Mouse (Mus musculus) heart, postnatal 0 days (tissue): ENCODE data around the gene Col8a1. TPM values are rescaled to one million over a fixed set of nuclear protein-coding genes. Genes with fewer than 3 reads are reported as not detected.

ENCODE experiments used
- ATAC-seq: fragments of 200-750 bp; cut with Nextera tagmentation; 2 replicates; pipeline ENCODE4 v1.8.0; 2017; ENCODE audit warnings: low read depth, moderate number of reproducible peaks, moderate library complexity; ENCODE audit not compliant: insufficient read depth
- DNase-seq: peaks from one replicate; pipeline ENCODE4 v3.0.0-alpha.2; 2016; ENCODE audit warnings: low spot score
- H3K27ac ChIP-seq: fragments of 300-500 bp; sonication (generic); 2 replicates; pipeline ENCODE4 v1.5.1; 2014; ENCODE audit warnings: low read depth, mild to moderate bottlenecking
- H3K27me3 ChIP-seq: fragments of 300-500 bp; sonication (generic); 2 replicates; pipeline ENCODE4 v1.6.1; 2014; ENCODE audit warnings: low read length, mixed read lengths; ENCODE audit not compliant: control insufficient read depth, insufficient read depth
- H3K36me3 ChIP-seq: fragments of 300-500 bp; sonication (generic); replicated peaks from 2 replicates; pipeline ENCODE4 v1.6.1; 2014; ENCODE audit warnings: low read length, mixed read lengths; ENCODE audit not compliant: control insufficient read depth, insufficient read depth
- H3K4me1 ChIP-seq: fragments of 300-500 bp; sonication (generic); 2 replicates; pipeline ENCODE4 v1.6.1; 2014; ENCODE audit warnings: antibody characterized with exemption; ENCODE audit not compliant: control insufficient read depth, insufficient read depth
- H3K4me2 ChIP-seq: fragments of 300-500 bp; sonication (generic); 2 replicates; pipeline ENCODE4 v1.6.1; 2014; ENCODE audit warnings: low read depth, mild to moderate bottlenecking, low read length, moderate library complexity
- H3K4me3 ChIP-seq: fragments of 300-500 bp; sonication (generic); 2 replicates; pipeline ENCODE4 v1.5.1; 2014; ENCODE audit warnings: low read depth, low read length
- H3K9ac ChIP-seq: fragments of 300-500 bp; sonication (generic); replicated peaks from 2 replicates; pipeline ENCODE4 v1.6.1; 2014; ENCODE audit warnings: low read depth, low read length, mixed read lengths
- H3K9me3 ChIP-seq: fragments of 300-500 bp; sonication (generic); replicated peaks from 2 replicates; pipeline ENCODE4 v1.6.1; 2016; ENCODE audit warnings: low read length; ENCODE audit not compliant: control insufficient read depth
- CTCF ChIP-seq: IDR thresholded peaks from 2 replicates; pipeline ENCODE4 v1.5.1; 2016; ENCODE audit warnings: antibody characterized with exemption, control low read depth, low read depth
- EP300 ChIP-seq: IDR thresholded peaks from 2 replicates; pipeline ENCODE4 v1.6.1; 2016; ENCODE audit warnings: antibody characterized with exemption, low read depth
- whole genome bisulfite sequencing: fragments of 180-500 bp; shearing (Covaris S2); extraction: QIAGEN DNeasy Blood & Tissue Kit; methylation state at CpG from one replicate; pipeline ENCODE4 v1.1.7; 2014; 5-methylcytosine and 5-hydroxymethylcytosine counted together
- polyA plus RNA-seq: library from polyadenylated mRNA; unstranded; fragments of >200 nt; fragmentation: Nextera tagmentation; extraction: Ambion mirVana; gene quantifications from 2 replicates; pipeline ENCODE4 v1.2.1, GENCODE M21; 2015
- total RNA-seq: library from RNA; depleted of rRNA; stranded (reverse); fragments of >200 nt; gene quantifications from 2 replicates; pipeline ENCODE4 v1.2.3, GENCODE M21; 2014; ENCODE audit warnings: low replicate concordance; rRNA removed

Col8a1 gene
- total RNA-seq (0.66 and 2.7 TPM in 2 replicates), polyA plus RNA-seq (1.4 and 1.5 TPM in 2 replicates)

- WGBS = 2% methylated on average over 19 of the region's 19 CpGs
- H3K9me3 ChIP-seq = no peaks in the 10 kb centered on the region
- peak within 1 kb of the TSS; percentile 35; the same call in 1 of the 2 replicates for H3K9ac ChIP-seq
- ATAC-seq = no peak
- no peak for DNase-seq
- no peaks in the 10 kb centered on the region for H3K36me3 ChIP-seq
- peak within 1 kb of the TSS; percentile 44 for H3K4me3 ChIP-seq
- peak within 1 kb of the TSS; percentile 75 for H3K4me2 ChIP-seq
- H3K4me1 ChIP-seq = peaks cover 4% of the 10 kb centered on the region; the same call in 1 of the 2 replicates
- H3K27ac ChIP-seq = no peak within 1 kb of the TSS
- H3K27me3 ChIP-seq = no peaks in the 10 kb centered on the region
- no peak for TF ChIP-seq CTCF
- no peak for TF ChIP-seq EP300
Measured at GRCm38 (mm10) chr16:57754526-57755125, at the start of gene Col8a1. Gene Col8a1, minus strand, starts transcription at chr16:57754737.

- 90% methylated on average over 2 of the region's 2 CpGs for WGBS
- ATAC-seq (no peak), DNase-seq (no peak)
- no peaks in the 10 kb centered on the region for H3K27me3 ChIP-seq
- no peak for TF ChIP-seq EP300
- no peak for TF ChIP-seq CTCF
- H3K4me2 ChIP-seq = no peak overlapping the region
- H3K9me3 ChIP-seq = no peaks in the 10 kb centered on the region
- H3K9ac ChIP-seq = no peak overlapping the region
- H3K27ac ChIP-seq = no peak overlapping the region
- H3K4me1 ChIP-seq = no peaks in the 10 kb centered on the region
- no peak overlapping the region for H3K4me3 ChIP-seq
- H3K36me3 ChIP-seq = no peaks in the 10 kb centered on the region
Measured at GRCm38 (mm10) chr16:57801886-57802285, 47.3 kb upstream of the Col8a1 start.

- H3K4me2 ChIP-seq = no peak overlapping the region
- H3K4me3 ChIP-seq = no peak overlapping the region
- no peaks in the 10 kb centered on the region for H3K36me3 ChIP-seq
- WGBS = 37% methylated on average over 6 of the region's 6 CpGs
- TF ChIP-seq EP300 = no peak
- TF ChIP-seq CTCF = no peak
- DNase-seq (no peak), ATAC-seq (no peak)
- H3K9ac ChIP-seq = no peak overlapping the region
- no peaks in the 10 kb centered on the region for H3K4me1 ChIP-seq
- no peaks in the 10 kb centered on the region for H3K9me3 ChIP-seq
- H3K27ac ChIP-seq = no peak overlapping the region
- no peaks in the 10 kb centered on the region for H3K27me3 ChIP-seq
Measured at GRCm38 (mm10) chr16:57796321-57796720, 41.8 kb upstream of the Col8a1 start.

GRCm38 (mm10) chr16:57779011-57779410 is 24.5 kb upstream of the Col8a1 start:
- DNase-seq = no peak
- TF ChIP-seq EP300 (no peak), CTCF (no peak)
- Histone ChIP-seq H3K4me3 (no peak overlapping the region), H3K9me3 (no peaks in the 10 kb centered on the region), H3K4me2 (no peak overlapping the region), H3K9ac (no peak overlapping the region), H3K4me1 (no peaks in the 10 kb centered on the region), H3K27ac (no peak overlapping the region), H3K36me3 (no peaks in the 10 kb centered on the region), H3K27me3 (no peaks in the 10 kb centered on the region)
- no peak for ATAC-seq

- H3K4me2 ChIP-seq = no peak overlapping the region
- no peak overlapping the region for H3K9ac ChIP-seq
- DNase-seq (no peak), ATAC-seq (no peak)
- H3K27ac ChIP-seq = no peak overlapping the region
- H3K27me3 ChIP-seq = no peaks in the 10 kb centered on the region
- H3K36me3 ChIP-seq = no peaks in the 10 kb centered on the region
- no peak overlapping the region for H3K4me3 ChIP-seq
- WGBS = 64% methylated on average over 3 of the region's 3 CpGs
- no peaks in the 10 kb centered on the region for H3K9me3 ChIP-seq
- TF ChIP-seq EP300 (no peak), CTCF (no peak)
- H3K4me1 ChIP-seq = no peaks in the 10 kb centered on the region
Measured at GRCm38 (mm10) chr16:57765615-57766014, 11.1 kb upstream of the Col8a1 start.

GRCm38 (mm10) chr16:57759862-57760261 is 5.3 kb upstream of the Col8a1 start:
- Histone ChIP-seq H3K9me3 (no peaks in the 10 kb centered on the region), H3K4me2 (no peak overlapping the region), H3K4me3 (no peak overlapping the region), H3K27me3 (no peaks in the 10 kb centered on the region), H3K36me3 (no peaks in the 10 kb centered on the region), H3K9ac (no peak overlapping the region), H3K4me1 (peaks cover 4% of the 10 kb centered on the region; the same call in 1 of the 2 replicates), H3K27ac (no peak overlapping the region)
- WGBS = 62% methylated on average over 2 of the region's 2 CpGs
- TF ChIP-seq CTCF = no peak
- no peak for TF ChIP-seq EP300
- no peak for ATAC-seq
- DNase-seq = no peak
